Mouse (Mus musculus): ENCODE data around the gene Mettl25.

- TF ChIP-seq POLR2A (IDR thresholded peaks at IDR 0.05; ENCODE audit: control insufficient read depth, low read depth, low read length) (no peak), CTCF (IDR thresholded peaks at IDR 0.05; ENCODE audit: control insufficient read depth, insufficient read depth, insufficient replicate concordance, low read depth, low read length) (no peak)
These were observed 80.7 kb downstream of the Mettl25 start for GRCm38 (mm10) chr10:105760460-105760859.
